Mouse (Mus musculus): Measurements from ENCODE around the gene Pla2g3. TPM values are rescaled to one million over a fixed set of nuclear protein-coding genes. Genes with fewer than 3 reads are reported as not detected.

The Pla2g3 gene
- polyA plus RNA-seq, 1 experiment from 2014 or later: 0.76 TPM

DNA sequence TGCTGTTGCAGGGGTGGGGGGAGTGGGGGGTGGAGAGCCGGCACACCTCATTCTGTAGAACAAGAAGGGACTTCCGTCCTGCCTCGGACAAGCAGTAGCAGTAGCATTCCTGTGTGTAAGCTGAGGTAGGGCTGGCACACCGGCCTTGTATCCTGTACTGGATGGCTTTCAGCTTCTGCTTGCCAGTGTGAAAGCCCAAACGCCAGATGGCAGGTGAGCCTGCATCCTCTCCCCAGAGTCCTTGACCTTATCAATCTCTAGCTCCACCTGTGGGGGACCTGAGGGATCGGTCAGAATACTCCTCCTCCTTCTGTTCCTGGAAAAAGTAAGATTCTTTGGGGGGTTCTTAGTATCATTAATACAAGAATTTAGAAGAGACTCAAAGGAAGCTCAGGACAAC is 34.6 kb upstream of the Pla2g3 start:
- Histone ChIP-seq H3K4me1 (ENCODE audit: control insufficient read depth, insufficient read depth, low read length) (peaks cover 5% of the 10 kb centered on the region), H3K4me2 (ENCODE audit: low read depth, severe bottlenecking) (no peak overlapping the region; the same call in 1 of the 2 replicates), H3K9ac (ENCODE audit: low read length) (no peak overlapping the region), H3K36me3 (ENCODE audit: control insufficient read depth, insufficient read depth, low read length) (no peaks in the 10 kb centered on the region), H3K9me3 (ENCODE audit: control insufficient read depth, low read length) (no peaks in the 10 kb centered on the region), H3K4me3 (ENCODE audit: low read depth, low read length) (no peak overlapping the region), H3K27me3 (ENCODE audit: control insufficient read depth, insufficient read depth, low read length) (no peaks in the 10 kb centered on the region), H3K27ac (replicated peaks; ENCODE audit: low read depth, low read length) (no peak overlapping the region)
- DNase-seq (ENCODE audit: low spot score) (no peak), ATAC-seq (ENCODE audit: insufficient number of reproducible peaks, low FRiP score, low TSS enrichment, low read depth) (no peak)
- 87% methylated on average over 6 of the region's 6 CpGs for WGBS

DNA sequence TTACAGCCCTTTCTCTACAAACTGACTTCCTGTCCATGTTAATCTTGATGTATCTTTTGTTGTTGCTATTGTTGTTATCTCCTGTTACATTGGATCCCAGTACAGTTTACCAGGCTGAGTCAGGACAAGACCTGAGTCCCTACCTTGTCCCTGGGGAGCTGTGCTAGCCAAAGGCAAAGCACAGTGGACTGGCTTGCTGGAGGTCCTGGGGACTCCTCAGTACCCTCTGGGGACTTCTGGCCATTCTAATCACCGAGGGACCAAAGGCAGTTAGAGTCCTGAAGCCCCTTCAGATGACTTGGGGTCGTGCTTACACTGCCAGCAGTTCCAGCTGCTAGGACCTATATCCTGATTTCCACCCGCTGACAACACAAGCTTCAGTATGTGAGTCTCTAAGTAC is 33.6 kb upstream of the Pla2g3 start:
- H3K4me2 ChIP-seq (ENCODE audit: low read depth, severe bottlenecking): no peak overlapping the region
- H3K27ac ChIP-seq (replicated peaks; ENCODE audit: low read depth, low read length): no peak overlapping the region
- no peaks in the 10 kb centered on the region for H3K9me3 ChIP-seq (ENCODE audit: control insufficient read depth, low read length)
- no peaks in the 10 kb centered on the region for H3K27me3 ChIP-seq (ENCODE audit: control insufficient read depth, insufficient read depth, low read length)
- ATAC-seq (ENCODE audit: insufficient number of reproducible peaks, low FRiP score, low TSS enrichment, low read depth) (no peak), DNase-seq (ENCODE audit: low spot score) (no peak)
- WGBS: 95% methylated on average over 3 of the region's 3 CpGs
- H3K36me3 ChIP-seq (ENCODE audit: control insufficient read depth, insufficient read depth, low read length): no peaks in the 10 kb centered on the region
- peaks cover 5% of the 10 kb centered on the region for H3K4me1 ChIP-seq (ENCODE audit: control insufficient read depth, insufficient read depth, low read length)
- no peak overlapping the region for H3K4me3 ChIP-seq (ENCODE audit: low read depth, low read length)
- no peak overlapping the region for H3K9ac ChIP-seq (ENCODE audit: low read length)

DNA sequence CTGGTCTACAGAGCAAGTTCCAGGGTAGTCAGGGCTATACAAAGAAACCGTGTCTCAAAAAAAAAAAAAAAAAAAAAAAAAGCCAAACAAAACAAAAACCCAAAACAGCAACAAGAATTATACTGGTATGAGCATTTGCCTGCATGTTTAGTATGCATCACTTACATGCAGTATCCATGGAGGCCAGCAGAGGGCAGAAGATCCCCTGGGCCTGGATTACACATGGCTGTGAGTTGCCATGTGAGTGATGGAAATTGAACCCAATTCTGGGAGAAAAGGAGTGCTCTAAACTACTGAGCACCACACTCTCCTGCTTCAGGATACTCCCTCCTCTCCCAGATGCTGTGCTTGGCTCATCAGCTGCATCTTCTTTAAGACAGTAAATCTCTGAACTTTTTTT is 31.7 kb upstream of the Pla2g3 start:
- Histone ChIP-seq H3K4me1 (ENCODE audit: control insufficient read depth, insufficient read depth, low read length) (peaks cover 3% of the 10 kb centered on the region), H3K9ac (ENCODE audit: low read length) (no peak overlapping the region), H3K4me2 (ENCODE audit: low read depth, severe bottlenecking) (no peak overlapping the region), H3K36me3 (ENCODE audit: control insufficient read depth, insufficient read depth, low read length) (no peaks in the 10 kb centered on the region), H3K27me3 (ENCODE audit: control insufficient read depth, insufficient read depth, low read length) (no peaks in the 10 kb centered on the region), H3K27ac (replicated peaks; ENCODE audit: low read depth, low read length) (no peak overlapping the region), H3K9me3 (ENCODE audit: control insufficient read depth, low read length) (no peaks in the 10 kb centered on the region), H3K4me3 (ENCODE audit: low read depth, low read length) (no peak overlapping the region)
- DNase-seq (ENCODE audit: low spot score) (peak; percentile 76), ATAC-seq (ENCODE audit: insufficient number of reproducible peaks, low FRiP score, low TSS enrichment, low read depth) (no peak)
- WGBS: 40% methylated on average over 1 of the region's 1 CpGs

DNA sequence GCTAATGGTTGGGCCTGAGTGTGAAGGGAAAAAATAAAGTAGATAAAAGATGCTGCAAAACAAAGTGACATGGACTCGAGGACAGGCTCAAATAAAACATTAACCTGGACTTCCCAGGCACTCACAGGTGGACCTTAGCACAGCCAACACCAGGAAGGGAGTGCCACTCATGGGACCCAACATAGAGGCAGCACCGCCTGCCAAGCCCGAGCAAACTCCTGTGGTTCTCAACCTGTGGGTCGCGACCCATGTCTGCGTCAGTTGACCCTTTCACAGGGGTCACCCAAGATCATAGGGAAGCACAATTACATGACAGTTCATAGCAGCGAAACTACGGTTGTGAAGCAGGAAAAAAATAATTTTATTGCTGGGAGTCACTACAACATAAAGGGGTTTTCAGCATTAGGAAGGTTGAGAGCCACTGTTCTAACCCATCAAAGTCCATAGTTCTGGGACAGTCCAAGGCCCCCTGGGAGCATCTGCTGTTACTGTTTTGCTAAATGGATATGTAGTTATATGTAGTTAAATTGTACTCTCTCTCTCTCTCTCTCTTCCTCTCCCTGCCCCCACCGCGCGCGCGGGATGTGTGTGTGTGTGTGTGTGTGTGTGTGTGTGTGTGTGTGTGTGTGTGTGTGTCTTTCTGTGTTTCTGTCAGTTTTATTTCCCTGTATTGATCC is 29.5 kb upstream of the Pla2g3 start:
- 89% methylated on average over 13 of the region's 13 CpGs for WGBS
- no peaks in the 10 kb centered on the region for H3K9me3 ChIP-seq (ENCODE audit: control insufficient read depth, low read length)
- H3K4me1 ChIP-seq (ENCODE audit: control insufficient read depth, insufficient read depth, low read length): no peaks in the 10 kb centered on the region
- H3K9ac ChIP-seq (ENCODE audit: low read length): no peak overlapping the region
- no peak overlapping the region for H3K27ac ChIP-seq (replicated peaks; ENCODE audit: low read depth, low read length)
- DNase-seq (ENCODE audit: low spot score) (no peak), ATAC-seq (ENCODE audit: insufficient number of reproducible peaks, low FRiP score, low TSS enrichment, low read depth) (no peak)
- H3K36me3 ChIP-seq (ENCODE audit: control insufficient read depth, insufficient read depth, low read length): no peaks in the 10 kb centered on the region
- H3K4me3 ChIP-seq (ENCODE audit: low read depth, low read length): no peak overlapping the region
- no peak overlapping the region for H3K4me2 ChIP-seq (ENCODE audit: low read depth, severe bottlenecking)
- H3K27me3 ChIP-seq (ENCODE audit: control insufficient read depth, insufficient read depth, low read length): no peaks in the 10 kb centered on the region

DNA sequence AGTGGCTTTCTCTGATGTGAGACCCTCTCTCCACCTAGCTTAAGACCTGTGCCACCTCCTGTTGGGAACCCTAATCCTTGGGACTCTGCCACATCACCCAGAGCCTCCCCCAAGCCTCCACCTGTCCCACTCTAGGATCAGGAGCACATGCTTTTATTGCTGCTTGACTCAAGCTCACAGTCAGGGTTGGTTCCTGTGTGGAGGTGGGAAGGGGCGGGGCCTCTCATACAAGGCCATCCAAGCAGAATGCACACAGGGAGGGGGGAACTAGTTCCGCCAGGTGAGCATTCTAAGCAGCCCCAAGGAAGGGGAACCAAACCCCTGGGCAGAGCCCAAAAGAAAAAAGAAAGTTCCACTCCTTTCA is 29.0 kb upstream of the Pla2g3 start:
- Histone ChIP-seq H3K36me3 (ENCODE audit: control insufficient read depth, insufficient read depth, low read length) (no peaks in the 10 kb centered on the region), H3K4me1 (ENCODE audit: control insufficient read depth, insufficient read depth, low read length) (no peaks in the 10 kb centered on the region), H3K27me3 (ENCODE audit: control insufficient read depth, insufficient read depth, low read length) (no peaks in the 10 kb centered on the region), H3K4me2 (ENCODE audit: low read depth, severe bottlenecking) (no peak overlapping the region), H3K27ac (replicated peaks; ENCODE audit: low read depth, low read length) (no peak overlapping the region), H3K4me3 (ENCODE audit: low read depth, low read length) (no peak overlapping the region), H3K9ac (ENCODE audit: low read length) (no peak overlapping the region), H3K9me3 (ENCODE audit: control insufficient read depth, low read length) (no peaks in the 10 kb centered on the region)
- no peak for ATAC-seq (ENCODE audit: insufficient number of reproducible peaks, low FRiP score, low TSS enrichment, low read depth)
- WGBS: 86% methylated on average over 2 of the region's 2 CpGs
- DNase-seq (ENCODE audit: low spot score): no peak

DNA sequence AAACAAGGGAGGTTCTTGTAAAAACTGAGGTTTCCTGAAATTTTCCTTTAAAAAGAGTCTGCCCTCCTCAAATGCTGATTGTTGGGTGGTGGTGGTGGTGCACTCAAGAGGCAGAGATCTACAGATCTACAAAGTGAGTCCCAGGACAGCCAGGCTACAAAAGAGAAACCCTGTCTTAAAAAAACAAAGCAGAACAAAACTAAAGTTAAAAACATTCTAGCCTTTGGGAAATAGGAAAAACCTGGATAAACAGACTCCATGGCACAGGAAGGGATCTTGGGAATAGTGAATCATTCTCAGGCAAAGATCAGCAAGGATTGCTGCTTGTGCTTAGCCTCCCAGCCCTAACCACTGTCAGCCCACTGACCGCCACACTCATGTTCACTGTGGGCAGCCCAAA is 25.2 kb upstream of the Pla2g3 start:
- no peak for ATAC-seq (ENCODE audit: insufficient number of reproducible peaks, low FRiP score, low TSS enrichment, low read depth)
- 96% methylated on average over 1 of the region's 1 CpGs for WGBS
- no peaks in the 10 kb centered on the region for H3K4me1 ChIP-seq (ENCODE audit: control insufficient read depth, insufficient read depth, low read length)
- no peak overlapping the region for H3K4me3 ChIP-seq (ENCODE audit: low read depth, low read length)
- DNase-seq (ENCODE audit: low spot score): no peak
- H3K36me3 ChIP-seq (ENCODE audit: control insufficient read depth, insufficient read depth, low read length): no peaks in the 10 kb centered on the region
- H3K27ac ChIP-seq (replicated peaks; ENCODE audit: low read depth, low read length): no peak overlapping the region
- no peaks in the 10 kb centered on the region for H3K9me3 ChIP-seq (ENCODE audit: control insufficient read depth, low read length)
- H3K9ac ChIP-seq (ENCODE audit: low read length): no peak overlapping the region
- H3K27me3 ChIP-seq (ENCODE audit: control insufficient read depth, insufficient read depth, low read length): no peaks in the 10 kb centered on the region
- no peak overlapping the region for H3K4me2 ChIP-seq (ENCODE audit: low read depth, severe bottlenecking)

- no peak overlapping the region for H3K4me2 ChIP-seq (ENCODE audit: low read depth, severe bottlenecking)
- H3K9me3 ChIP-seq (ENCODE audit: control insufficient read depth, low read length): no peaks in the 10 kb centered on the region
- ATAC-seq (ENCODE audit: insufficient number of reproducible peaks, low FRiP score, low TSS enrichment, low read depth) (no peak), DNase-seq (ENCODE audit: low spot score) (no peak)
- 21% methylated on average over 11 of the region's 11 CpGs for WGBS
- H3K27ac ChIP-seq (replicated peaks; ENCODE audit: low read depth, low read length): no peak overlapping the region
- H3K4me1 ChIP-seq (ENCODE audit: control insufficient read depth, insufficient read depth, low read length): no peaks in the 10 kb centered on the region
- no peaks in the 10 kb centered on the region for H3K27me3 ChIP-seq (ENCODE audit: control insufficient read depth, insufficient read depth, low read length)
- H3K36me3 ChIP-seq (ENCODE audit: control insufficient read depth, insufficient read depth, low read length): no peaks in the 10 kb centered on the region
- no peak overlapping the region for H3K4me3 ChIP-seq (ENCODE audit: low read depth, low read length)
- H3K9ac ChIP-seq (ENCODE audit: low read length): no peak overlapping the region
Measured at GRCm38 (mm10) chr11:3471448-3471850, 16.6 kb upstream of the Pla2g3 start.

GRCm38 (mm10) chr11:3472484-3472883 is 15.6 kb upstream of the Pla2g3 start:
- 23% methylated on average over 1 of the region's 1 CpGs for WGBS

More at GRCm38 (mm10) chr11:3472484-3472883, 15.6 kb upstream of the Pla2g3 start:
- Histone ChIP-seq H3K36me3 (ENCODE audit: control insufficient read depth, insufficient read depth, low read length) (no peaks in the 10 kb centered on the region), H3K4me1 (ENCODE audit: control insufficient read depth, insufficient read depth, low read length) (no peaks in the 10 kb centered on the region), H3K27me3 (ENCODE audit: control insufficient read depth, insufficient read depth, low read length) (no peaks in the 10 kb centered on the region), H3K27ac (replicated peaks; ENCODE audit: low read depth, low read length) (no peak overlapping the region), H3K9me3 (ENCODE audit: control insufficient read depth, low read length) (no peaks in the 10 kb centered on the region), H3K9ac (ENCODE audit: low read length) (no peak overlapping the region), H3K4me3 (ENCODE audit: low read depth, low read length) (no peak overlapping the region), H3K4me2 (ENCODE audit: low read depth, severe bottlenecking) (no peak overlapping the region)
- 0 out of 2 replicates have a peak, but pooled peaks have one; percentile 44 for ATAC-seq (ENCODE audit: insufficient number of reproducible peaks, low FRiP score, low TSS enrichment, low read depth)
- DNase-seq (ENCODE audit: low spot score): peak; percentile 90

Measured in limb, embryonic 11.5 days (tissue).